Mouse (Mus musculus) B cell, adult 2 months (primary cell): ENCODE measurements at regions not wholly inside any gene's neighbourhood (a gene's known extent, or its start where the extent isn't known, plus 50 kb on each side); places are given as distances from the start of the nearest gene placed in this dataset.

Source experiments
- DNase-seq, 2 experiments: peaks; one replicate each; pipeline ENCODE4 v3.0.0; 2022

- no peak for DNase-seq
Observed at GRCm38 (mm10) chr8:127914914-127915313, 443.5 kb upstream of the Nrp1 start.

- no peak for DNase-seq
Observed at GRCm38 (mm10) chr8:127915591-127916028, 442.8 kb upstream of the Nrp1 start.

DNA sequence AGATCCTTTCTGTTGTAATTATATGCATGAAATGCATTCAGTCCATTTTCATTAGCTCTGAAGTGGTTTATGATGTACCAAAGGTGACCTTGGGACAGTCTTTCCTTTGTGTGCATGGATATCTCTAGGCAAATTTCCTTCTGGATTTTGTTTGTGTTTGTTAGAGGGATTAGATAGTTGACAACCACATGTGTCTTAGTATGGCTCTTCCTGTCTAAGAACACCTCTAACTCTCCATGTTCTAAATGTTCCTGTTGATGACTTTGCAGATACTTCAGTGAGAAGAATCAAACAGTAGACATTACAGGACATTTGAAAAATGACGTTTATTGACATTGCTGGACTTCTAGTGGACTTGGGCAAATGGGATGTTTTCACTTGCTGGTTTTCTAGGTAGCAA, 436.5 kb upstream of the Nrp1 start:
- no peak for DNase-seq

- no peak for DNase-seq
Observed at GRCm38 (mm10) chr8:127923321-127923720, 435.1 kb upstream of the Nrp1 start.

DNA sequence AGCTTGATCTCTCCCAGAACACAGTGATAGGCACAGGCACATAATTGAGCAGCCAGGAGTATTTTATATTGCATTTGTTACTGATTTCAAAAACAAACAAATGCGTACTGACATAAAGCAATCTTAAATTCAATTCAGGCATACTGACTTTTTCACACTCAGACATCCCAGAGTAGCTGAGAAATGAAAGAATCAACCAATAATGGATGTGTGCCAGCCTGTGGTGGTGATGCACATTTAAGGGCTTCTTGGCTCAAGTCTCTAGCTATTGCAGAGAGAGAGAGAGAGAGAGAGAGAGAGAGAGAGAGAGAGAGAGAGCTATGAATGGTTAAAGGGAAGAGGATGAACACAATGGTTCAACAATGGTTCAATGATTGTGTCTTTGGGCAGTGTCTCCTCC, 426.1 kb upstream of the Nrp1 start:
- DNase-seq, result no peak

- DNase-seq, result no peak
Observed at GRCm38 (mm10) chr8:127936792-127937435, 421.5 kb upstream of the Nrp1 start.

GRCm38 (mm10) chr8:127939284-127939985, 419.0 kb upstream of the Nrp1 start:
- no peak for DNase-seq

GRCm38 (mm10) chr8:127939986-127940359, 418.4 kb upstream of the Nrp1 start:
- DNase-seq, result no peak

GRCm38 (mm10) chr8:127942319-127942718, 416.1 kb upstream of the Nrp1 start:
- no peak for DNase-seq

- no peak for DNase-seq
Observed at GRCm38 (mm10) chr8:127944955-127945498, 413.4 kb upstream of the Nrp1 start.

- DNase-seq, result no peak
Observed at GRCm38 (mm10) chr8:127957571-127957970, 400.8 kb upstream of the Nrp1 start.

DNA sequence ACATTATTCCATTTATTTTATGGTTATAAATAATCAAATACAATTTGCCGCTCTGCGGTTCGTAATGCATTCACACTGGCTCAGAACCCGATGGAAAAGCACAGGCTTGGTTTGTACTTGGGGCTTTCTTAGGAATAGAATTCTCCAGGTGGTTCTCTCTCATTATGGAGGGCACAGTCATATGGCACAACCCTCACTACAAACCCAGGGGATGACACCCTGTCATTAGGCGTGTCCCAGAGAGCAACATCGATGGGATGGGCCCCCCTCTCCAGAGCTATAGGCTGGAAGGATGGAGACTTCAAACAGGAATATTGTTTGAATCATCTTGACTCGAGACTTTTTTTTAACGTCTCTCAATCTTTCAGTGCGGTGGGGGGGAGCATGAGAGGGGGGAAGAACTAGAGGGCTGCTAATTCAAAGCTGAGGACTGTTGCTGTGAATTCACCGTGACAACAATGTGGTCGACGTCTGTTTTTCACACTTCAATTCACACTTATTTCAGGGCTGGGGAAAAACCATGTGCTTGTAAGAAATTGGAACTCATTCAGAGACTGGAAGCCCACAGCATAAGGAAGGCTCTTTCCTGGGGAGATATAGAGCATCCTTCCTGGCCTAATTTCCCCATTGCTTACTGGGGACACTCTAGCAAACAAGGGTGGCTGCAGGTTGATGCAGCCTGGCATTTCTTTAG, 399.9 kb upstream of the Nrp1 start:
- DNase-seq, result no peak

GRCm38 (mm10) chr8:127962862-127963261, 395.5 kb upstream of the Nrp1 start:
- no peak for DNase-seq

GRCm38 (mm10) chr8:127963625-127964024, 394.8 kb upstream of the Nrp1 start:
- DNase-seq, result no peak

DNA sequence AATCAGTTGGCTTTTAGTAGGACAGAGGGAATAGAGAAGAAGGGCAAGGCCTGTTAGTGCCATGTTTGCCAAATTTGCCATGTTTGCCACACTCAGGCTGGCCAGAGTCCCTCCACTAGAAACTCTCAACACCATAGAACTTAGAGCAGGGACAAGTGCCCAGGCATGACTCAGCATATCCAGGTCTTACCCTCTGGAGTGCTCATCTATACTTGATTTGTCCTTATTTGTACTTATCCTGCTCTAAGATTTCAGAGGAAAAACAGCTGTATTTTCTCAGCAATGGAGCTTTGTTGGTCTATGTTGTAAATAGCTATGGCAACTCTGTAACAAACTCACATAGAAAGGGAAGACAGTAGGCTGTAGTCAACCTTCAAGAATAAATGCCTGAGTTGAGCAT, 393.6 kb upstream of the Nrp1 start:
- DNase-seq, result no peak

GRCm38 (mm10) chr8:127965341-127965740, 393.1 kb upstream of the Nrp1 start:
- no peak for DNase-seq

- DNase-seq, result no peak
Observed at GRCm38 (mm10) chr8:127968026-127968425, 390.4 kb upstream of the Nrp1 start.

DNA sequence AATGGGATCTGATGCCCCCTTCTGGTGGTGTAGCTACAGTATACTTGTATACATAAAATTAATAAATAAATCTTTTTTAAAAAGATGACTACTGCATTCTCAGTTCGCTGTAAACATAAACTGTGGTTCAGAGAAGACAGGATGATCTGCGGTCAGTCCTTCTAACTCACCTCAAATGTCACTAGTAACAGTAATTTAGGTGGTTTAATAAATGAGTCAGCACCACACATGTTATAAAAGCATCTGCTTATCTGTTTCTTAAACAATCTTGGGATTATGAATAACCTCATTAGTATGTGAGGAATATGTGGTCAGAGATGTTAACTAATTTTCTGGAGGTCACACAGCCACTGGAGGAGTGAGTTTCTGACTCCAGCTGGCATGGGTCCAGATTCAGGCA, 385.2 kb upstream of the Nrp1 start:
- no peak for DNase-seq

DNA sequence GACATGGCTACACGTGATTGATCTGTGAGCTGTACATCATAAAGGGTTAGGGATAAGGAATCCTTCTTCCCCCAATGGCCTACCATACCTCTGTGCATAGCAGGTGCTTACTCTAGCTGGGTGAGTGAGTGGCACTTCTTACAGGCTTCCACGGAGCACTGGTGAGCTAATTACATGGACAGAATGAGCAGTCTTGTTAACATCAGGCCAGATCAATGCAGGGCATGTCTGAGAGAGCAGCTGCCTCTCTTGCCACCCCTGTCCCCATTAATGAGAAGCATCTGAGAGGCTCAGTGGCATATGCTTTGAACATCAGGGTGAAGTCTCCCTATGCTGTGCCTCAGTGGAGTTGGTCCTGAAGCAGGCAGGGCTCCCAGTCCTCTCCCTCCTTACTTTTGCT, 380.7 kb upstream of the Nrp1 start:
- no peak for DNase-seq

DNA sequence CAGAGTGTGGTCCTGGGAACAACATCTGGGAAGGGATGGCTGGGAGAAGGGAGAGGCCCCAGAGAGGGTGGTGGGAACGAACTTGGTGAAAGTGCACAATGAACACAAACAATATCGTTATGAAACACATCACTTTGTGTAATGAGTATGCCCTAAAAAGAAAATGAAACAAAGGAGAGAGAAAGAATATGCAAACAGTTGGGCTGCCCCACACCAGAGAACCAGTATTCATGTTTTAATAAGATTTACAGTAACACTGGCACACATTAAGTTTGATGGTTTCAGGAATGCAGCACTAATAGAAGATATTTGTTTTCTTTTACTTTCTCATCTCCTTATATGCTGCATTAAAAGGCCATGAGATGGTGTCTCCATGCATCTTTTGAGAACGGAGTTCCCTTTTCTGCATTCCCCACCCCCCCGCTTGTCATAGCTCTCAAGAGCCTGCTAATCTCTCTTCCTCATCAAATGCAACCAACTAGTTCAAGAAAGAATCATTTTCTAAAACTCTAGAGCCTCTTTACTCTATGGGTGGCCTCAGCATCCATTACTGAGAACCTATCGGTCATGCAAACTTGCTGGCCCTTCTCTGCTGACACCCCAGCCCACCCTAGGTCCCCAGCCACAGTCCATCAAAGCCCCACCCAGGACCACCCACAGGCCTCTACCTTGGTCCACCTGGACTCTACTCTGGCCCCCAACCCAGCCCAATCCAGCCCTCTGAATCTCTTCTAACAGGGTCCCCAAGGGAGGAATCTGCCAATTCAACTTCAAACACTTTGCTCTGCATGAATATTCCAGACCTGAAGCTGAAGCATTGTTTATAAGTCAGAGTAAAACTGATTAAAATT, 379.0 kb upstream of the Nrp1 start:
- no peak for DNase-seq

DNA sequence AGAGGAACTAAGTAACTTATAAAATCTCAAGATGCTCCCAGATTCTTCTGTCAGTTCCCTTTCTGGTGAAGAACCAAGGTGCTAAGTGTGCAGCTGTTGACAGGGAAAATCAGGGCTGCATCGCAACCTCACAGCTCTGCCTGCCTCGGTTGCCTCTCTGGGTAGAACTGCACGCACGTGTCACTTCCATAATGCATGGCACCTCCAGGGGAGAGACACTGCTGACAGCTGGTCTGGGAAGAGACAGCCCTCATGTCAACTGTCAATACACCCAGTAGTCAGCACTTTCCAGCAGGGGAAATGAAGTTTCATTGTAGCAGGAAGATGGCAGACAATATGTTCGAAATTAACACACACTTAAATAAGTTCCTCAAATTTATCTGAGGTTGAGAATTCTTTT, 376.2 kb upstream of the Nrp1 start:
- DNase-seq, result no peak

GRCm38 (mm10) chr8:127985616-127986015, 372.8 kb upstream of the Nrp1 start:
- no peak for DNase-seq

- no peak for DNase-seq
Observed at GRCm38 (mm10) chr8:127988887-127989286, 369.5 kb upstream of the Nrp1 start.
